Mouse (Mus musculus) layer of hippocampus, postnatal 25 days (tissue): Measurements from ENCODE around the gene Dnah6. TPM values are rescaled to one million over a fixed set of nuclear protein-coding genes. Genes with fewer than 3 reads are reported as not detected.

Source experiments
- DNase-seq, 2 experiments: peaks; one replicate each; pipeline ENCODE4 v3.0.0; 2022; ENCODE audit warnings: mixed read lengths in 2 of 2, low spot score in 1 of 2; ENCODE audit errors: extremely low spot score in 1 of 2
- total RNA-seq, 2 experiments: library from RNA; stranded (reverse); gene quantifications; 2 replicates each; pipeline ENCODE4 v1.2.3; 2021

Gene Dnah6
- total RNA-seq, 2 experiments from 2014 or later = 0.54 to 0.94 TPM

- no peak for DNase-seq
Observed at GRCm38 (mm10) chr6:72981124-72981651, 240.3 kb downstream of the Dnah6 start.

GRCm38 (mm10) chr6:72976866-72977265, 244.6 kb downstream of the Dnah6 start:
- DNase-seq = no peak

- no peak for DNase-seq
Observed at GRCm38 (mm10) chr6:72971074-72971473, 250.4 kb downstream of the Dnah6 start.

- no peak for DNase-seq
Observed at GRCm38 (mm10) chr6:72969787-72970186, 251.7 kb downstream of the Dnah6 start.

Other genes starting within 250 kb of the Dnah6 start
- gene Suclg1, start 26.7 kb upstream of the Dnah6 start, total RNA-seq = 100 to 1,000 TPM; 138 to 139 TPM
- gene 4931417E11Rik, start 248.0 kb upstream of the Dnah6 start, total RNA-seq = not detected